Mouse (Mus musculus) hematopoietic stem cell, adult 5-6 weeks (primary cell): ENCODE results near the gene Fam241b. TPM values are rescaled to one million over a fixed set of nuclear protein-coding genes. Genes with fewer than 3 reads are reported as not detected.

Experiments used
- ATAC-seq, 2 experiments: fragments of 125-278 bp in 1 of 2; replicated peaks in 1 of 2; 2 replicates each; pipeline ENCODE4 v1.8.0; 2016 to 2017; ENCODE audit warnings: inconsistent platforms in 2 of 2, mild to moderate bottlenecking in 2 of 2, moderate number of reproducible peaks in 2 of 2, low read depth in 1 of 2, moderate TSS enrichment in 1 of 2; ENCODE audit not compliant: low FRiP score in 2 of 2, poor library complexity in 2 of 2, severe bottlenecking in 2 of 2, insufficient read depth in 1 of 2, low TSS enrichment in 1 of 2
- total RNA-seq: library from RNA; stranded (forward); fragments of 172-1452, 232-1000 nt; gene quantifications from 2 replicates; pipeline ENCODE4 v1.2.3, GENCODE M21; 2017

Fam241b gene
- total RNA-seq: 2.2 and 3.1 TPM in 2 replicates

GRCm38 (mm10) chr10:62143820-62144219 is at the start of gene Fam241b:
Gene Fam241b, minus strand, starts transcription at chr10:62143920.
- no peak for ATAC-seq

GRCm38 (mm10) chr10:62192701-62193157 is 49.0 kb upstream of the Fam241b start:
- no peak for ATAC-seq

- ATAC-seq: no peak
Measured at GRCm38 (mm10) chr10:62190821-62191220, 47.1 kb upstream of the Fam241b start.

- peak; percentile 75 to 76 for ATAC-seq
Measured at GRCm38 (mm10) chr10:62189910-62190309, 46.2 kb upstream of the Fam241b start.

GRCm38 (mm10) chr10:62189303-62189702 is 45.6 kb upstream of the Fam241b start:
- no peak for ATAC-seq

- peak; percentile 17 to 36; a peak in 1 of 4 replicates for ATAC-seq
Measured at GRCm38 (mm10) chr10:62186882-62187281, 43.2 kb upstream of the Fam241b start.

- ATAC-seq: peak; percentile 84 to 92
Measured at GRCm38 (mm10) chr10:62183053-62183452, 39.3 kb upstream of the Fam241b start.

GRCm38 (mm10) chr10:62182471-62183014 is 38.8 kb upstream of the Fam241b start:
- no peak; a peak in 1 of 4 replicates for ATAC-seq

- no peak for ATAC-seq
Measured at GRCm38 (mm10) chr10:62181701-62182100, 38.0 kb upstream of the Fam241b start.

GRCm38 (mm10) chr10:62179944-62180343 is 36.2 kb upstream of the Fam241b start:
- ATAC-seq: no peak

GRCm38 (mm10) chr10:62174533-62175313 is 31.0 kb upstream of the Fam241b start:
- no peak for ATAC-seq

- ATAC-seq: no peak
Measured at GRCm38 (mm10) chr10:62173941-62174448, 30.3 kb upstream of the Fam241b start.

- no peak for ATAC-seq
Measured at GRCm38 (mm10) chr10:62172841-62173553, 29.3 kb upstream of the Fam241b start.

GRCm38 (mm10) chr10:62162410-62162809 is 18.7 kb upstream of the Fam241b start:
- 0 out of 4 replicates have a peak, but pooled peaks of 1 of the 2 experiments have one; percentile 14 for ATAC-seq

- ATAC-seq: no peak
Measured at GRCm38 (mm10) chr10:62149929-62150328, 6.2 kb upstream of the Fam241b start.

GRCm38 (mm10) chr10:62147466-62148248 is 3.9 kb upstream of the Fam241b start:
- ATAC-seq: no peak

- no peak for ATAC-seq
Measured at GRCm38 (mm10) chr10:62145957-62146356, 2.2 kb upstream of the Fam241b start.
